In the genomic region with DNA sequence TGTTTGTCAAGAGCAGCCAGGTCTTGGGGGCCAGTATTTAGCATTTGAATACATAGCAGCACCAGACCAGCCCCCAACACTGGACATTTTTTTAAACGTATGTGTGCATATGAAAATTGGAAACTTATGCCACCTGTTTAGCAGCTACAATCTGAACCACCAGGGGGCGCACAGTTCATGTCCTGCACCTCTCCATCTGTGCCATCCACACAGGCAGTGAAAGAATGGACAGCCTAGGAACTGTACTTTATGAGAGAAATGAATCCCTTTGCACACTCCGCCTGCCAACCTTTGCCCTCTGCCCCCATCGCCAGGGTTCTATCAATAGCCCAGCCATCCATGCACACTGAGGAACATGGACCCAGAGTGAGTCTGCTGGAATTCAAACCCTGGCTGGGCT, we compare ENCODE assay signal across 7 mouse cellular contexts. TPM values are rescaled to one million over a fixed set of nuclear protein-coding genes. Genes with fewer than 3 reads are reported as not detected.
A peak's percentile ranks its signal among the peaks of the same experiment; 100 is the strongest.
DNase-seq lines count a peak whose midpoint lies in the region; ATAC-seq and TF ChIP-seq lines count a peak whose summit lies in the region.

No protein-coding gene starts in this region.

- in situ Hi-C loops in CH12.LX (cut with MboI; ENCODE audit: low pct_ligation_motif_present, low pct_unique_long_range_greater_than_20kb, low sequenced_read_pairs) = no loop called here

- H3K9ac ChIP-seq in CH12.LX (ENCODE audit: insufficient read depth, low read depth) = no peak overlapping the region
- no peak overlapping the region for H3K9ac ChIP-seq in forebrain, embryonic 16.5 days (replicated peaks; ENCODE audit: low read depth, low read length)

- H3K27me3 ChIP-seq in C2C12 (ENCODE audit: control insufficient read depth, insufficient read depth, insufficient read length) (no peaks in the 10 kb centered on the region), CH12.LX (replicated peaks) (no peaks in the 10 kb centered on the region)
- no peaks in the 10 kb centered on the region for H3K27me3 ChIP-seq in forebrain, embryonic 16.5 days (replicated peaks; ENCODE audit: control insufficient read depth, insufficient read depth, low read length)

- peak; percentile 50 for TF ChIP-seq RAD21 in CH12.LX (IDR thresholded peaks at IDR 0.05; ENCODE audit: low read depth, low read length)

- H3K36me3 ChIP-seq in C2C12 (ENCODE audit: control insufficient read depth, insufficient read depth) (no peaks in the 10 kb centered on the region), CH12.LX (replicated peaks in 1 of 2; ENCODE audit: control insufficient read depth in 1 of 2, insufficient read depth in 1 of 2, low read length in 1 of 2) (peaks cover 4 to 7% of the 10 kb centered on the region in 2 experiments)
- H3K36me3 ChIP-seq in forebrain, embryonic 16.5 days (ENCODE audit: control insufficient read depth, insufficient read depth) = no peaks in the 10 kb centered on the region

- H3K27ac ChIP-seq in CH12.LX (ENCODE audit: insufficient read depth, low read depth) = no peak overlapping the region
- H3K27ac ChIP-seq in forebrain, embryonic 16.5 days (ENCODE audit: low read length) = no peak overlapping the region

- dilution Hi-C loops in CH12.LX (cut with MboI; ENCODE audit: extremely low pct_ligation_motif_present, extremely low pct_unique_long_range_greater_than_20kb, low sequenced_read_pairs) = no loop called here

- TF ChIP-seq POLR2A in CH12.LX (IDR thresholded peaks at IDR 0.05; ENCODE audit: low read depth, low read length) = no peak

- H3K4me2 ChIP-seq in CH12.LX (ENCODE audit: insufficient read depth, low read depth, poor library complexity, severe bottlenecking) = no peak overlapping the region
- H3K4me2 ChIP-seq in forebrain, embryonic 16.5 days (ENCODE audit: low read length) = no peak overlapping the region

- WGBS in forebrain, embryonic 16.5 days = 62% methylated on average over 4 of the region's 4 CpGs

- H3K9me3 ChIP-seq in CH12.LX (replicated peaks; ENCODE audit: low read length) = no peaks in the 10 kb centered on the region
- no peaks in the 10 kb centered on the region for H3K9me3 ChIP-seq in forebrain, embryonic 16.5 days (ENCODE audit: control insufficient read depth, low read length)

- H3K4me1 ChIP-seq in CH12.LX (ENCODE audit: control insufficient read depth in 1 of 2, insufficient read depth in 2 of 2) = peaks cover 17 to 91% of the 10 kb centered on the region in 2 experiments
- no peaks in the 10 kb centered on the region for H3K4me1 ChIP-seq in forebrain, embryonic 16.5 days (replicated peaks; ENCODE audit: control insufficient read depth, insufficient read depth, low read length)

- TF ChIP-seq CTCF in C2C12 (IDR thresholded peaks at IDR 0.05; ENCODE audit: control insufficient read depth, insufficient read depth, insufficient read length) (peak; percentile 53), CH12.LX (conservative IDR thresholded peaks at IDR 0.05 in 1 of 2, IDR thresholded peaks at IDR 0.05 in 1 of 2; ENCODE audit: low read depth in 2 of 2, low read length in 2 of 2) (peak; percentile 77 to 88)

- H3K4me3 ChIP-seq in C2C12 (ENCODE audit: insufficient read depth, poor library complexity, severe bottlenecking) (no peak overlapping the region), CH12.LX (replicated peaks in 1 of 3; ENCODE audit: low read depth in 2 of 3, low read length in 2 of 3, poor library complexity in 1 of 3) (no peak overlapping the region)
- H3K4me3 ChIP-seq in forebrain, embryonic 16.5 days (replicated peaks; ENCODE audit: low read length) = no peak overlapping the region

- H3ac ChIP-seq in C2C12 (ENCODE audit: control insufficient read depth, insufficient read length, low read depth) = no peak overlapping the region

- H3K79me3 ChIP-seq in C2C12 (ENCODE audit: low read depth) = no peaks in the 10 kb centered on the region

- no peak for TF ChIP-seq EP300 in CH12.LX (IDR thresholded peaks at IDR 0.05; ENCODE audit: low read length)

- ATAC-seq in forebrain, embryonic 16.5 days = peak; percentile 53; the same call in 1 of the 2 replicates
- ATAC-seq in megakaryocyte-erythroid progenitor cell, adult 5-6 weeks (replicated peaks; ENCODE audit: low FRiP score, low TSS enrichment, poor library complexity, severe bottlenecking) = peak; percentile 76

- peak; percentile 75 for DNase-seq in CH12.LX (ENCODE audit: extremely low read depth)
- peak; percentile 54 for DNase-seq in c-Kit-positive CD71-positive TER-119-negative erythroid progenitor cells, embryonic 14.5 days (ENCODE audit: low read depth)
- peak; percentile 44 to 86 for DNase-seq in kidney, postnatal 36 days
- peak; percentile 66 to 89 for DNase-seq in spleen, postnatal 10 days (ENCODE audit: low spot score in 2 of 2)

- H3K79me2 ChIP-seq in C2C12 (ENCODE audit: control insufficient read depth, insufficient read depth) = no peaks in the 10 kb centered on the region
- H3K79me2 ChIP-seq in CH12.LX (replicated peaks; ENCODE audit: control insufficient read depth, extremely low read depth, insufficient read depth, poor library complexity, severe bottlenecking) = no peaks in the 10 kb centered on the region

TF ChIP-seq in C2C12, 6 proteins besides CTCF, POLR2A, EP300 and RAD21:
- TF ChIP-seq MAX (IDR thresholded peaks at IDR 0.05) (no peak), MYOD1 (IDR thresholded peaks at IDR 0.05; ENCODE audit: control insufficient read depth, insufficient read length, low read depth) (peak; percentile 3), MYOG (IDR thresholded peaks at IDR 0.05; ENCODE audit: control insufficient read depth, extremely low read depth, insufficient read length) (no peak), CEBPB (IDR thresholded peaks at IDR 0.05; ENCODE audit: low read depth) (no peak)

TF ChIP-seq in CH12.LX, 34 proteins besides CTCF, POLR2A, EP300 and RAD21:
- TF ChIP-seq MXI1 (IDR thresholded peaks at IDR 0.05; ENCODE audit: low read depth, low read length) (no peak), HCFC1 (IDR thresholded peaks at IDR 0.05; ENCODE audit: low read depth, low read length) (no peak), MAX (IDR thresholded peaks at IDR 0.05; ENCODE audit: low read length) (no peak), SIN3A (IDR thresholded peaks at IDR 0.05; ENCODE audit: low read length) (no peak), ZNF384 (IDR thresholded peaks at IDR 0.05; ENCODE audit: low read depth, low read length) (peak; percentile 56), SMC3 (IDR thresholded peaks at IDR 0.05; ENCODE audit: low read depth, low read length) (peak; percentile 42), TCF12 (IDR thresholded peaks at IDR 0.05; ENCODE audit: low read depth, low read length) (0 out of 2 replicates have a peak, but pooled peaks have one; percentile 20)

RNA-seq across cellular contexts. Expression of gene Serpinb1a, which starts 23.0 kb away (rescaled TPM):
- polyA plus RNA-seq in C2C12 (2012; fragmentation: generic; extraction: Trizol) (5.7 TPM), CH12.LX (2012; ENCODE audit: insufficient read length, low read depth) (23.0 and 24.9 TPM in 2 replicates)
- total RNA-seq in CH12.LX (2012; rRNA removed) (1.7 and 2.5 TPM in 2 replicates), CH12.LX (2014; rRNA removed) (9.3 and 11.5 TPM in 2 replicates)
- polyA plus RNA-seq in forebrain, embryonic 16.5 days (2015; fragmentation: Nextera tagmentation; extraction: Ambion mirVana) = 1.5 and 1.6 TPM in 2 replicates
- total RNA-seq in megakaryocyte-erythroid progenitor cell, adult 5-6 weeks (2014; fragmentation: Nextera tagmentation) = 2.4 and 16.7 TPM in 2 replicates
- 10.1 and 35.8 TPM in 2 replicates for total RNA-seq in megakaryocyte-erythroid progenitor cell, adult 5-6 weeks (2017)

RNA-seq across cellular contexts. Expression of gene D930007J09Rik, which starts 25.3 kb away (rescaled TPM):
- polyA plus RNA-seq in C2C12 (2012; fragmentation: generic; extraction: Trizol) = not detected
- total RNA-seq in CH12.LX (2012; rRNA removed) = 14.4 and 14.6 TPM in 2 replicates
- total RNA-seq in CH12.LX (2014; rRNA removed) = not detected in 2 replicates
- polyA plus RNA-seq in CH12.LX (2012; ENCODE audit: insufficient read length, low read depth) = not detected in 2 replicates
- not detected in 2 replicates for polyA plus RNA-seq in forebrain, embryonic 16.5 days (2015; fragmentation: Nextera tagmentation; extraction: Ambion mirVana)
- total RNA-seq in megakaryocyte-erythroid progenitor cell, adult 5-6 weeks (2014; fragmentation: Nextera tagmentation) = not detected in 2 replicates
- not detected in 2 replicates for total RNA-seq in megakaryocyte-erythroid progenitor cell, adult 5-6 weeks (2017)

RNA-seq across cellular contexts. Expression of gene Wrnip1, which starts 26.1 kb away (rescaled TPM):
- polyA plus RNA-seq in C2C12 (2012; fragmentation: generic; extraction: Trizol) = 42.1 TPM
- 61.4 and 61.7 TPM in 2 replicates for total RNA-seq in CH12.LX (2012; rRNA removed)
- total RNA-seq in CH12.LX (2014; rRNA removed) = 60.5 and 66.4 TPM in 2 replicates
- 47.4 and 50.5 TPM in 2 replicates for polyA plus RNA-seq in CH12.LX (2012; ENCODE audit: insufficient read length, low read depth)
- polyA plus RNA-seq in forebrain, embryonic 16.5 days (2015; fragmentation: Nextera tagmentation; extraction: Ambion mirVana) = 32.3 and 32.7 TPM in 2 replicates
- 22.3 and 38.7 TPM in 2 replicates for total RNA-seq in megakaryocyte-erythroid progenitor cell, adult 5-6 weeks (2014; fragmentation: Nextera tagmentation)
- 37.6 and 45.8 TPM in 2 replicates for total RNA-seq in megakaryocyte-erythroid progenitor cell, adult 5-6 weeks (2017)

RNA-seq across cellular contexts. Expression of gene Mylk4, which starts 44.2 kb away (rescaled TPM):
- polyA plus RNA-seq in C2C12 (2012; fragmentation: generic; extraction: Trizol) (15.0 TPM), CH12.LX (2012; ENCODE audit: insufficient read length, low read depth) (0.04 and 0.11 TPM in 2 replicates)
- total RNA-seq in CH12.LX (2012; rRNA removed) (not detected in 2 replicates), CH12.LX (2014; rRNA removed) (not detected in 2 replicates)
- not detected in 2 replicates for polyA plus RNA-seq in forebrain, embryonic 16.5 days (2015; fragmentation: Nextera tagmentation; extraction: Ambion mirVana)
- 0.11 TPM in 1 of 2 replicates, not detected in the other for total RNA-seq in megakaryocyte-erythroid progenitor cell, adult 5-6 weeks (2014; fragmentation: Nextera tagmentation)
- total RNA-seq in megakaryocyte-erythroid progenitor cell, adult 5-6 weeks (2017) = not detected in 2 replicates
